Comparison of ENCODE assay signal across 9 mouse cellular contexts in genomic region chr11:4220443-4221400, GRCm38 (mm10). TPM values are rescaled to one million over a fixed set of nuclear protein-coding genes. Genes with fewer than 3 reads are reported as not detected.
DNase-seq lines count a peak whose midpoint lies in the region; ATAC-seq lines count a peak whose summit lies in the region.
"Had no signal": no experiment of that assay in that cellular context is flagged by ENCODE, and none has a peak within 500 bp of the region (broad histone marks: within the 10 kb centered on the region; RNA-seq: fewer than 3 reads in every experiment).

No protein-coding gene starts in this region.

- H3K4me2 ChIP-seq in midbrain, embryonic 12.5 days (replicated peaks), result no peak overlapping the region
- no peak overlapping the region for H3K4me2 ChIP-seq in midbrain, embryonic 13.5 days (replicated peaks)
- H3K4me2 ChIP-seq in limb, embryonic 11.5 days (ENCODE audit: low read depth, severe bottlenecking), result no peak overlapping the region
- H3K4me2 ChIP-seq in neural tube, embryonic 14.5 days (ENCODE audit: low read depth, low read length), result no peak overlapping the region
- H3K4me2 ChIP-seq: neural tube, embryonic 13.5 days had no signal

- 44% methylated on average over 28 of the region's 28 CpGs for WGBS in midbrain, embryonic 12.5 days
- 46% methylated on average over 28 of the region's 28 CpGs for WGBS in midbrain, embryonic 13.5 days
- WGBS in embryonic facial prominence, embryonic 10.5 days, result 44% methylated on average over 28 of the region's 28 CpGs
- WGBS in limb, embryonic 11.5 days, result 49% methylated on average over 28 of the region's 28 CpGs
- 49% methylated on average over 28 of the region's 28 CpGs for WGBS in neural tube, embryonic 14.5 days

- H3K27me3 ChIP-seq in midbrain, embryonic 12.5 days, result peaks cover 34% of the 10 kb centered on the region
- peaks cover 33% of the 10 kb centered on the region for H3K27me3 ChIP-seq in midbrain, embryonic 13.5 days
- H3K27me3 ChIP-seq in embryonic facial prominence, embryonic 10.5 days (replicated peaks; ENCODE audit: low read depth, poor library complexity, severe bottlenecking), result peaks cover 50% of the 10 kb centered on the region
- H3K27me3 ChIP-seq in limb, embryonic 11.5 days (ENCODE audit: control insufficient read depth, insufficient read depth, low read length), result peaks cover 9% of the 10 kb centered on the region
- peaks cover 13% of the 10 kb centered on the region; the same call in 1 of the 2 replicates for H3K27me3 ChIP-seq in neural tube, embryonic 14.5 days (ENCODE audit: control insufficient read depth, insufficient read depth, low read length)

- H3K27ac ChIP-seq in midbrain, embryonic 12.5 days (replicated peaks), result no peak overlapping the region
- no peak overlapping the region for H3K27ac ChIP-seq in midbrain, embryonic 13.5 days
- H3K27ac ChIP-seq in embryonic facial prominence, embryonic 10.5 days (replicated peaks), result no peak overlapping the region
- no peak overlapping the region for H3K27ac ChIP-seq in limb, embryonic 11.5 days (replicated peaks; ENCODE audit: low read depth, low read length)
- no peak overlapping the region for H3K27ac ChIP-seq in neural tube, embryonic 14.5 days (ENCODE audit: low read depth, low read length)
- H3K27ac ChIP-seq: neural tube, embryonic 13.5 days had no signal

- DNase-seq in adrenal gland, postnatal 36 days, result peak; percentile 87 to 91
- peak; percentile 77 for DNase-seq in embryonic facial prominence, embryonic 10.5 days (ENCODE audit: low spot score)
- DNase-seq in induced T-regulatory cell, adult 2 months (ENCODE audit: low read depth), result peak; percentile 92
- peak; percentile 81 for DNase-seq in limb, embryonic 11.5 days (ENCODE audit: low spot score)
- peak; percentile 76 for DNase-seq in thymus, postnatal 0 days (ENCODE audit: low spot score)

- no peak overlapping the region for H3K9ac ChIP-seq in midbrain, embryonic 12.5 days (replicated peaks)
- H3K9ac ChIP-seq in midbrain, embryonic 13.5 days (replicated peaks), result no peak overlapping the region
- no peak overlapping the region for H3K9ac ChIP-seq in limb, embryonic 11.5 days (ENCODE audit: low read length)
- no peak overlapping the region for H3K9ac ChIP-seq in neural tube, embryonic 14.5 days (replicated peaks; ENCODE audit: low read depth, low read length)
- H3K9ac ChIP-seq: neural tube, embryonic 13.5 days had no signal

- H3K9me3 ChIP-seq in midbrain, embryonic 12.5 days, result no peaks in the 10 kb centered on the region
- peaks cover 4% of the 10 kb centered on the region for H3K9me3 ChIP-seq in midbrain, embryonic 13.5 days
- H3K9me3 ChIP-seq in embryonic facial prominence, embryonic 10.5 days, result peaks cover 5% of the 10 kb centered on the region; the same call in 1 of the 2 replicates
- no peaks in the 10 kb centered on the region for H3K9me3 ChIP-seq in limb, embryonic 11.5 days (ENCODE audit: control insufficient read depth, low read length)
- H3K9me3 ChIP-seq in neural tube, embryonic 14.5 days (ENCODE audit: control insufficient read depth, low read length), result no peaks in the 10 kb centered on the region
- H3K9me3 ChIP-seq: neural tube, embryonic 13.5 days had no signal

- H3K4me3 ChIP-seq in midbrain, embryonic 12.5 days, result no peak overlapping the region
- H3K4me3 ChIP-seq in midbrain, embryonic 13.5 days (replicated peaks), result no peak overlapping the region
- no peak overlapping the region for H3K4me3 ChIP-seq in embryonic facial prominence, embryonic 10.5 days
- H3K4me3 ChIP-seq in limb, embryonic 11.5 days (ENCODE audit: low read depth, low read length), result no peak overlapping the region
- no peak overlapping the region for H3K4me3 ChIP-seq in neural tube, embryonic 14.5 days (ENCODE audit: low read depth, low read length)
- H3K4me3 ChIP-seq: neural tube, embryonic 13.5 days had no signal

- peak; percentile 28; the same call in 1 of the 2 replicates for ATAC-seq in midbrain, embryonic 12.5 days (ENCODE audit: low FRiP score, low read depth)
- no peak for ATAC-seq in midbrain, embryonic 13.5 days
- no peak for ATAC-seq in limb, embryonic 11.5 days (ENCODE audit: insufficient number of reproducible peaks, low FRiP score, low TSS enrichment, low read depth)
- ATAC-seq in neural tube, embryonic 14.5 days (ENCODE audit: low read depth), result peak; percentile 15; the same call in 1 of the 2 replicates

- no peaks in the 10 kb centered on the region for H3K36me3 ChIP-seq in midbrain, embryonic 12.5 days
- peaks cover 5% of the 10 kb centered on the region for H3K36me3 ChIP-seq in midbrain, embryonic 13.5 days
- H3K36me3 ChIP-seq in embryonic facial prominence, embryonic 10.5 days (replicated peaks), result peaks cover 6% of the 10 kb centered on the region; the same call in 1 of the 2 replicates
- H3K36me3 ChIP-seq in limb, embryonic 11.5 days (ENCODE audit: control insufficient read depth, insufficient read depth, low read length), result no peaks in the 10 kb centered on the region
- H3K36me3 ChIP-seq in neural tube, embryonic 14.5 days (ENCODE audit: control insufficient read depth, insufficient read depth, low read length), result no peaks in the 10 kb centered on the region
- H3K36me3 ChIP-seq: neural tube, embryonic 13.5 days had no signal

- peaks cover 14% of the 10 kb centered on the region for H3K4me1 ChIP-seq in midbrain, embryonic 12.5 days
- H3K4me1 ChIP-seq in midbrain, embryonic 13.5 days (replicated peaks), result peaks cover 9% of the 10 kb centered on the region
- H3K4me1 ChIP-seq in embryonic facial prominence, embryonic 10.5 days, result peaks cover 26% of the 10 kb centered on the region
- no peaks in the 10 kb centered on the region for H3K4me1 ChIP-seq in limb, embryonic 11.5 days (ENCODE audit: control insufficient read depth, insufficient read depth, low read length)
- peaks cover 3% of the 10 kb centered on the region; the same call in 1 of the 2 replicates for H3K4me1 ChIP-seq in neural tube, embryonic 14.5 days (ENCODE audit: control insufficient read depth, insufficient read depth, low read length)

RNA-seq across cellular contexts. Expression of gene Castor1, which starts 2.7 kb away (rescaled TPM):
- polyA plus RNA-seq in midbrain, embryonic 12.5 days (2016; fragmentation: Nextera tagmentation; extraction: Ambion mirVana), result 2.1 and 2.9 TPM in 2 replicates
- polyA plus RNA-seq in midbrain, embryonic 13.5 days (2015; fragmentation: Nextera tagmentation; extraction: Ambion mirVana), result 1.5 and 1.6 TPM in 2 replicates
- 1 to 10 TPM; 4.0 to 4.6 TPM for total RNA-seq in adrenal gland, postnatal 36 days (2021)
- 2.2 and 2.4 TPM in 2 replicates for polyA plus RNA-seq in embryonic facial prominence, embryonic 10.5 days (2016; fragmentation: Nextera tagmentation; extraction: Ambion mirVana)
- 1.1 and 1.5 TPM in 2 replicates for polyA plus RNA-seq in limb, embryonic 11.5 days (2014; fragmentation: Nextera tagmentation; extraction: Ambion mirVana)
- 3.0 and 4.4 TPM in 2 replicates for polyA plus RNA-seq in neural tube, embryonic 14.5 days (2014; fragmentation: Nextera tagmentation; extraction: Ambion mirVana)
- 37.9 and 45.8 TPM in 2 replicates for polyA plus RNA-seq in thymus, postnatal 0 days (2015; fragmentation: Nextera tagmentation; extraction: Ambion mirVana)

RNA-seq across cellular contexts. Expression of gene Osm, which starts 15.5 kb away (rescaled TPM):
- polyA plus RNA-seq in midbrain, embryonic 12.5 days (2016; fragmentation: Nextera tagmentation; extraction: Ambion mirVana), result not detected in 2 replicates
- 0.12 TPM in 1 of 2 replicates, not detected in the other for polyA plus RNA-seq in midbrain, embryonic 13.5 days (2015; fragmentation: Nextera tagmentation; extraction: Ambion mirVana)
- total RNA-seq in adrenal gland, postnatal 36 days (2021), result under 1 TPM in 1 of 2 experiments, not detected in 1; 0.26 TPM
- not detected in 2 replicates for polyA plus RNA-seq in embryonic facial prominence, embryonic 10.5 days (2016; fragmentation: Nextera tagmentation; extraction: Ambion mirVana)
- polyA plus RNA-seq in limb, embryonic 11.5 days (2014; fragmentation: Nextera tagmentation; extraction: Ambion mirVana), result not detected in 2 replicates
- 0.12 TPM in 1 of 2 replicates, not detected in the other for polyA plus RNA-seq in neural tube, embryonic 14.5 days (2014; fragmentation: Nextera tagmentation; extraction: Ambion mirVana)
- 2.1 and 2.6 TPM in 2 replicates for polyA plus RNA-seq in thymus, postnatal 0 days (2015; fragmentation: Nextera tagmentation; extraction: Ambion mirVana)
- polyA plus RNA-seq: neural tube, embryonic 13.5 days had no signal

RNA-seq across cellular contexts. Expression of gene Tbc1d10a, which starts 34.1 kb away (rescaled TPM):
- 27.5 and 28.7 TPM in 2 replicates for polyA plus RNA-seq in midbrain, embryonic 12.5 days (2016; fragmentation: Nextera tagmentation; extraction: Ambion mirVana)
- 24.2 and 24.6 TPM in 2 replicates for polyA plus RNA-seq in midbrain, embryonic 13.5 days (2015; fragmentation: Nextera tagmentation; extraction: Ambion mirVana)
- 10 to 100 TPM; 14.6 to 24.3 TPM for total RNA-seq in adrenal gland, postnatal 36 days (2021)
- 27.4 and 31.0 TPM in 2 replicates for polyA plus RNA-seq in embryonic facial prominence, embryonic 10.5 days (2016; fragmentation: Nextera tagmentation; extraction: Ambion mirVana)
- polyA plus RNA-seq in limb, embryonic 11.5 days (2014; fragmentation: Nextera tagmentation; extraction: Ambion mirVana), result 20.5 and 25.0 TPM in 2 replicates
- 19.8 and 24.6 TPM in 2 replicates for polyA plus RNA-seq in neural tube, embryonic 14.5 days (2014; fragmentation: Nextera tagmentation; extraction: Ambion mirVana)
- polyA plus RNA-seq in thymus, postnatal 0 days (2015; fragmentation: Nextera tagmentation; extraction: Ambion mirVana), result 50.1 and 58.2 TPM in 2 replicates

RNA-seq across cellular contexts. Expression of gene Lif, which starts 36.6 kb away (rescaled TPM):
- polyA plus RNA-seq in midbrain, embryonic 12.5 days (2016; fragmentation: Nextera tagmentation; extraction: Ambion mirVana), result 0.05 TPM in 1 of 2 replicates, not detected in the other
- polyA plus RNA-seq in midbrain, embryonic 13.5 days (2015; fragmentation: Nextera tagmentation; extraction: Ambion mirVana), result 0.19 TPM in 1 of 2 replicates, not detected in the other
- total RNA-seq in adrenal gland, postnatal 36 days (2021), result under 1 TPM; 0.10 to 0.56 TPM
- polyA plus RNA-seq in embryonic facial prominence, embryonic 10.5 days (2016; fragmentation: Nextera tagmentation; extraction: Ambion mirVana), result 0.09 and 0.36 TPM in 2 replicates
- 0.04 and 0.05 TPM in 2 replicates for polyA plus RNA-seq in limb, embryonic 11.5 days (2014; fragmentation: Nextera tagmentation; extraction: Ambion mirVana)
- 0.06 TPM in 1 of 2 replicates, not detected in the other for polyA plus RNA-seq in neural tube, embryonic 14.5 days (2014; fragmentation: Nextera tagmentation; extraction: Ambion mirVana)
- 0.49 and 0.65 TPM in 2 replicates for polyA plus RNA-seq in thymus, postnatal 0 days (2015; fragmentation: Nextera tagmentation; extraction: Ambion mirVana)
- polyA plus RNA-seq: neural tube, embryonic 13.5 days had no signal

Comparison
In these comparisons a context has a peak if more than half of its experiments do, and no peak if none do; other contexts are left out.
1. ATAC-seq: peak in midbrain, embryonic 12.5 days (single experiment) and neural tube, embryonic 14.5 days (single experiment); none in midbrain, embryonic 13.5 days (single experiment) and limb, embryonic 11.5 days (single experiment).
2. Peak in every context shown above with its lines, with median percentiles within 50 percentile points of each other: DNase-seq.